Mouse (Mus musculus): ENCODE data around the gene Gm4302. TPM values are rescaled to one million over a fixed set of nuclear protein-coding genes. Genes with fewer than 3 reads are reported as not detected.

Gene Gm4302
- polyA plus RNA-seq (2012; rRNA removed) = not detected in 2 replicates

GRCm38 (mm10) chr10:100340536-100340935 lies at the start of gene Gm4302:
Gene Gm4302, plus strand, starts transcription at chr10:100340836.

GRCm38 (mm10) chr10:100335376-100335775 lies 5.3 kb upstream of the Gm4302 start, which contains the start of gene Gm4301:
Gene Gm4301, plus strand, starts transcription at chr10:100335676.

GRCm38 (mm10) chr10:100345672-100346071 lies 5.0 kb downstream of the Gm4302 start, which contains the start of gene Gm4303:
Gene Gm4303, plus strand, starts transcription at chr10:100345972.

DNA sequence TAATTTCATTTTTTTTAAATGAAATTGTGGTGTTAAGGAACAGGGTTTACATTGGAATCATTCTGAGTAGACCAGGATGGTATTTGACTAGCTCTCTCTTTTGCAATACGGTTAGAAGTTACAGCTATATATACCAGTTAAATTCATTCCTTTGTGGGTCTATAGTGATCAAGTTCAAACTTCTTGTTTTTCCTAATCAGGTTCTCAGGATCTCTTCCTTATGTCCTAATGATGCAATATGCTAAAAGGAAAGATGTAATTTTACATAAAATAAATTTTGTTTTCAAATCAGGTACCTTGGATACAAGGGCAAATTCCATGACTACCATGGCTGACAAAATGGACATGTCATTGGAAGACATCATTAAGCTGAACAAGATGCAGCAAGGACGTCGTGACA lies 10.2 kb downstream of the Gm4302 start, which contains the start of gene Gm4305:
Gene Gm4305, plus strand, starts transcription at position 301 of the 400 bp plus-strand sequence.

GRCm38 (mm10) chr10:100361038-100361437 lies 20.4 kb downstream of the Gm4302 start, which contains the start of gene Gm4307:
Gene Gm4307, plus strand, starts transcription at chr10:100361338.

DNA sequence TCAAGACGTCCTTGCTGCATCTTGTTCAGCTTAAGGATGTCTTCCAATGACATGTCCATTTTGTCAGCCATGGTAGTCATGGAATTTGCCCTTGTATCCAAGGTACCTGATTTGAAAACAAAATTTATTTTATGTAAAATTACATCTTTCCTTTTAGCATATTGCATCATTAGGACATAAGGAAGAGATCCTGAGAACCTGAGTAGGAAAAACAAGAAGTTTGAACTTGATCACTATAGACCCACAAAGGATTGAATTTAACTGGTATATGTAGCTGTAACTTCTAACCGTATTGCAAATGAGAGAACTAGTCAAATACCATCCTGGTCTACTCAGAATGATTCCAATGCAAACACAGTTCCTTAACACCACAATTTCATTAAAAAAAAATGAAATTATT lies 41.8 kb downstream of the Gm4302 start, which contains the start of gene Gm4312:
Gene Gm4312, minus strand, starts transcription at position 101 of the 400 bp plus-strand sequence.

Other genes with a start within 250 kb of the Gm4302 start
- not detected in 2 replicates for gene Gm4301, start 5.2 kb upstream of the Gm4302 start, polyA plus RNA-seq (2012; rRNA removed)
- gene Gm4303, start 5.1 kb downstream of the Gm4302 start, polyA plus RNA-seq (2012; rRNA removed) = not detected in 2 replicates
- not detected in 2 replicates for gene Gm4305, start 10.3 kb downstream of the Gm4302 start, polyA plus RNA-seq (2012; rRNA removed)
- gene Gm4307, start 20.5 kb downstream of the Gm4302 start, polyA plus RNA-seq (2012; rRNA removed) = not detected in 2 replicates
- not detected in 2 replicates for gene Gm4312, start 41.7 kb downstream of the Gm4302 start, polyA plus RNA-seq (2012; rRNA removed)
- 3.6 and 4.0 TPM in 2 replicates for gene Tmtc3, start 146.5 kb downstream of the Gm4302 start, polyA plus RNA-seq (2012; rRNA removed)
- 3.8 and 4.1 TPM in 2 replicates for gene Cep290, start 146.7 kb downstream of the Gm4302 start, polyA plus RNA-seq (2012; rRNA removed)
- gene 4930430F08Rik, start 249.6 kb downstream of the Gm4302 start, polyA plus RNA-seq (2012; rRNA removed) = 11.5 and 11.6 TPM in 2 replicates
- gene 1700017N19Rik, start 249.6 kb downstream of the Gm4302 start, polyA plus RNA-seq (2012; rRNA removed) = not detected in 2 replicates

All from liver, embryonic 14 days (tissue).